Mouse (Mus musculus): ENCODE data around the gene Zc3h12a.

GRCm38 (mm10) chr4:125164861-125165260 is 37.2 kb upstream of the Zc3h12a start:
- TF ChIP-seq CTCF (IDR thresholded peaks at IDR 0.05; ENCODE audit: low read depth) (no peak), EP300 (IDR thresholded peaks at IDR 0.05; ENCODE audit: low read depth) (no peak)

Data from heart, postnatal 0 days (tissue).